Mouse (Mus musculus): ENCODE results near the gene Ntn4. TPM values are rescaled to one million over a fixed set of nuclear protein-coding genes. Genes with fewer than 3 reads are reported as not detected.

Gene Ntn4
- polyA plus RNA-seq, 1 experiment from 2014 or later, result 0.41 TPM

DNA sequence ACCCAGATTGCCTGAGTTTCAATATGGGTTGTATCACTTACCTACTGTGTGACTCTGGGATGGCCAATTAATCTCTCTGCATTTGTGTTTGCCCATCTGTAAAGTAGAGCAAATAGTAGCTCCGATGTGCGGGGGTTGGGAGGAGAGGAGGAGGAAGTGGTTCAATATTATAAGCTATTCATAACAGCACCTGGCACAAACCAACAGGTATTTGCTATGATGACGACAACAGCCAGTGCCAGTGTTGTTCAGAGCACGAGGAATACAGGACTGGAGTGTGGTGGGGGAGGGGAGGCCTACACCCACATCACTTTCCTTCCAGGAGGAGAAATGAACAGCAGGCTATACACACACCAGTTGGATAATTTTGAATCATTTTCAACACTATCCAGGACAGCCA, 119.2 kb downstream of the Ntn4 start:
- Histone ChIP-seq H3K27ac (replicated peaks) (no peak overlapping the region), H3K4me1 (peaks cover 18% of the 10 kb centered on the region), H3K27me3 (replicated peaks; ENCODE audit: low read depth, poor library complexity, severe bottlenecking) (peaks cover 3% of the 10 kb centered on the region), H3K4me3 (no peak overlapping the region), H3K36me3 (replicated peaks) (no peaks in the 10 kb centered on the region), H3K9me3 (no peaks in the 10 kb centered on the region)
- DNase-seq (ENCODE audit: low spot score), result no peak
- 83% methylated on average over 4 of the region's 4 CpGs for WGBS

DNA sequence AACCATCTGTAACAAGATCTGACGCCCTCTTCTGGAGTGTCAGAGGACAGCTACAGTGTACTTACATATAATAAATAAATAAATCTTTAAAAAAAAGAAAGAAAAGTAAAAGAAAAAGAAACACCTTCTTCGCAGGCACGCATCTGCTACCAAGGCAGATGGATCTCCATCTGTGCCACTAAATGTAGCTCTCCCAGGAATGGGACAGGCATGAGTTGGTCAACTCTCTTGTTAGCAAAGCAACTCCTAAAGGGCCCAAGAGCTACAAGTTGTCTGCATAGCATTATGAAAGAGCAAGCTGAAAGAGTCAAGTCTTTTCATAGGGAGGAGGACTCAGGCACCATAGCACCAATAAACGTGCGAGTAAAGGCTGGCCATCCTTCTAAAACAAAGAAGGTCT, 119.9 kb downstream of the Ntn4 start:
- no peak overlapping the region for H3K4me3 ChIP-seq
- H3K4me1 ChIP-seq, result peaks cover 18% of the 10 kb centered on the region
- no peak overlapping the region for H3K27ac ChIP-seq (replicated peaks)
- H3K36me3 ChIP-seq (replicated peaks), result no peaks in the 10 kb centered on the region
- WGBS, result 80% methylated on average over 5 of the region's 5 CpGs
- no peaks in the 10 kb centered on the region for H3K9me3 ChIP-seq
- no peak for DNase-seq (ENCODE audit: low spot score)
- peaks cover 3% of the 10 kb centered on the region for H3K27me3 ChIP-seq (replicated peaks; ENCODE audit: low read depth, poor library complexity, severe bottlenecking)

DNA sequence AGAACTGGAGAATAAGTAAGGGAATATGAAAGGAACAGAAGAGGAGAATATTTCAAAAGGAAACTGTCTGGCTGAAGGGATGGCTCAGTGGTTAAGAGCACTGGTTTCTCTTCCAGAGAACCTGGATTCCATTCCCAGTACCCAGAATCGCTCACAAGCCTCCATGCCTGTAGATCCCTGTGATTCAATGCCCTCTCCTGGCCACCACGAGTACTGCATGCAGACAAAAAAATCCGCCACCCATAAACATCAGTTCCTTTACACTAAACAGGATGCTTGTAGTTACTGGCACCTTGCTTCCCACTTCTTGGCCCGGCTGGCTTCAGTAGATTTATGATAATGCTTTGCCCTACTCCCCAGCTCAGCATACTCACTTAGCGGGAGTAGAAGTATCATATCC, 122.6 kb downstream of the Ntn4 start:
- 36% methylated on average over 5 of the region's 5 CpGs for WGBS
- Histone ChIP-seq H3K27me3 (replicated peaks; ENCODE audit: low read depth, poor library complexity, severe bottlenecking) (no peaks in the 10 kb centered on the region), H3K27ac (replicated peaks) (no peak overlapping the region), H3K4me1 (peaks cover 6% of the 10 kb centered on the region; the same call in 1 of the 2 replicates), H3K9me3 (no peaks in the 10 kb centered on the region), H3K4me3 (no peak overlapping the region), H3K36me3 (replicated peaks) (no peaks in the 10 kb centered on the region)
- peak; percentile 59 for DNase-seq (ENCODE audit: low spot score)

DNA sequence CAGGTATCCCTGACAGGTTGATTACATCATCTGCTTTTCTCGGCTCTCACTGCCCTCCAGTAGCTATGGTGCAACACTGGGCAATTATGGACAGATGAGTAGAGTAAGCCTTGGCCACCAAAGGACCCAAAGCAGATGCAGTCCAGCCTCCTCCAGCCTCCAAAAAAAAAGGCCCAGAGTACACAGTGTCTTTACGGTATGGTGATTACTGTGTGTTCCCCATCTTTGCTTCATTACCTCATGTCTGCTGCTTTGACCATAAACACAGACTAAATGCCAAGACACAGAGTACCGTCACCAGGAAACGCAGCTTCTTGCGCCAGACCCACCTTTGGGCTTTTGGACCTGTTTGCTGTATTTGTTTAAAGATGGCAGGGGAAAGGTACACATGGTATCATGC, 125.7 kb downstream of the Ntn4 start:
- Histone ChIP-seq H3K4me3 (no peak overlapping the region), H3K36me3 (replicated peaks) (no peaks in the 10 kb centered on the region), H3K4me1 (no peaks in the 10 kb centered on the region), H3K27ac (replicated peaks) (no peak overlapping the region), H3K9me3 (no peaks in the 10 kb centered on the region), H3K27me3 (replicated peaks; ENCODE audit: low read depth, poor library complexity, severe bottlenecking) (no peaks in the 10 kb centered on the region)
- DNase-seq (ENCODE audit: low spot score), result no peak
- WGBS, result 91% methylated on average over 5 of the region's 5 CpGs

DNA sequence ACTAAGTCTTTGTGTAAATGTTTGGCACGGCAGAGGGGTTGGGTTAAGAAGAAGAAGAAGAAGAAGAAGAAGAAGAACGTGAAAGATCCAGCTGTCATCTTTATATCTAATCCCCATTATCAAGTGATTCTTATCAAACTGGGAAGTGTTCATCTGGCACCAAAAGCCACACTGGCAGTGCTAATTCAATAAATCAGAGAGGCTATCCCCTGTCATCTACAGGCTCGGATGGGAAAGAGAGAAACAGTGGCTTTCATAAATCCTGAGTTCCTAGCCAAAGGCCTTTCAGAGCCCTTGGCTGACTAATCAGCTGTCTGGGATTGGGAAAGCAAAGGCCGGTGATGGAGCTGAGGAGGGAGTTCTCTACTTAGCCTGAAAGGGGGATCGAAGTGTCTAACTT, 126.8 kb downstream of the Ntn4 start:
- no peaks in the 10 kb centered on the region for H3K27me3 ChIP-seq (replicated peaks; ENCODE audit: low read depth, poor library complexity, severe bottlenecking)
- no peaks in the 10 kb centered on the region for H3K4me1 ChIP-seq
- no peaks in the 10 kb centered on the region for H3K9me3 ChIP-seq
- DNase-seq (ENCODE audit: low spot score), result no peak
- H3K36me3 ChIP-seq (replicated peaks), result no peaks in the 10 kb centered on the region
- H3K27ac ChIP-seq (replicated peaks), result no peak overlapping the region
- WGBS, result 84% methylated on average over 5 of the region's 5 CpGs
- H3K4me3 ChIP-seq, result no peak overlapping the region

DNA sequence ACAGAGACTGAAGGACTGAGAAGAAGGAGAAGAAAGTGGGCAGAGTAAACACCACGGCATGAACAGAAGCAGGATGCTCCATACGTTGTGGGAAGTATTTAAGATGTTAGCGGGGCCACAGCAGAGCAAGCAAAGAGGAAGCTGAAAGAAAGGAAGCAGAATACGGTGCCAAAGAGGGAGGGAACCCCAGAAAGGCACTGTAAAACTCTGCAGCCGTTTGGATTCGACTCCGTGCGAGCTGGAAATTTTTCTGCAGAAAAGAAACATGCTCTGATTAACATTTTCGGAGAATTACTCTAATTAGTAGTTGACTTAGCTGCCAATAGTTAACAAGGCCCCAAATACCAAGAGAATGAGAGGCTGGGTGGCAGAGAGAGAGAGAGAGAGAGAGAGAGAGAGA, 127.7 kb downstream of the Ntn4 start:
- H3K4me1 ChIP-seq, result no peaks in the 10 kb centered on the region
- no peaks in the 10 kb centered on the region for H3K27me3 ChIP-seq (replicated peaks; ENCODE audit: low read depth, poor library complexity, severe bottlenecking)
- H3K4me3 ChIP-seq, result no peak overlapping the region
- H3K36me3 ChIP-seq (replicated peaks), result no peaks in the 10 kb centered on the region
- WGBS, result 73% methylated on average over 9 of the region's 9 CpGs
- no peaks in the 10 kb centered on the region for H3K9me3 ChIP-seq
- no peak overlapping the region for H3K27ac ChIP-seq (replicated peaks)
- no peak for DNase-seq (ENCODE audit: low spot score)

DNA sequence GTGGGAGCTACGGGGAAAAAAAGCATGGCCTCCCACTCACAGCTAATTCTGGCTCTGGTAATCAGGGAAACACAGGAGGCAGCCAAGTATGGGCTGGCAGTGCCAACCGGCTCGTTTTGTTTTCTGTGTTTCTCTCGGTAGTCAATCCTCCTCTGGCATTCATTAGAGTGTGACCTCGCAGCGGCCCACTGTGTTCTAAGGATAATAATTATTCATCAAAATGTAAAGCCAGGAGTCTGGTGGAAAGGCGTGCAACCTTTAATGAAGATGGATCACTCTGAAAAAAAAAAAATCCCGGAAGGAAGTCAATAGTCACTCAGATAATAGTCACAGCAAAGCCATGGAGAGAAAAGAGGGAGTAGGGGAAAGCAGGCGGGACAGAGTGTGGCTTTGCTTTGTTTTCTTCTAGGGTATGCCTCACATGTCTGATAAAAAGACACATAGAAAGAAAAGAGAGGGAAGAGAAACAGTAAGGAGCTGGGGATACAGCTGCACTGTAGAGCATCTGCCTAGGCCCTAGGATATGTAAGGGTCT, 131.5 kb downstream of the Ntn4 start:
- H3K27me3 ChIP-seq (replicated peaks; ENCODE audit: low read depth, poor library complexity, severe bottlenecking), result peaks cover 9% of the 10 kb centered on the region
- H3K36me3 ChIP-seq (replicated peaks), result no peaks in the 10 kb centered on the region
- no peaks in the 10 kb centered on the region for H3K9me3 ChIP-seq
- DNase-seq (ENCODE audit: low spot score), result no peak
- peaks cover 6% of the 10 kb centered on the region for H3K4me1 ChIP-seq
- no peak overlapping the region for H3K4me3 ChIP-seq
- H3K27ac ChIP-seq (replicated peaks), result no peak overlapping the region
- 69% methylated on average over 9 of the region's 9 CpGs for WGBS

DNA sequence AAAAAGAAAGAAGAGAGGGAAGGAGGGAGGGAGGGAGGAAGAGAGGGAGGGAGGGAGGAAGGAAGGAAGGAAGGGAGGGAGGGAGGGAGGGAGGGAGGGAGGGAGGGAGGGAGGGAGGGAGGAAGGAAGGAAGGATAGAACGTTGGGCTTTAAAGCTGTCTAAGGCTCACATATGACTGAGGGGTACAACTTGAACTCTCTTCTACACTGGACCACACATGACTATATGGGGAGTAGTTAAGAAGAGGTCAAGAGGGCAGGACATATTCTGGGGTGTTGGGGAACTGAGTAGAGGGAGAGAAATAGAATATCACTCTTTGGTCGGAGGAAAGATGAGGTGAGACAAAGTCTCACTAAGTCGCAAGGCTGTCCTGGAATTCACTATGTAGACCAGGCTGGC, 132.0 kb downstream of the Ntn4 start:
- Histone ChIP-seq H3K4me1 (peaks cover 11% of the 10 kb centered on the region), H3K4me3 (no peak overlapping the region), H3K27ac (replicated peaks) (no peak overlapping the region), H3K36me3 (replicated peaks) (no peaks in the 10 kb centered on the region), H3K27me3 (replicated peaks; ENCODE audit: low read depth, poor library complexity, severe bottlenecking) (peaks cover 9% of the 10 kb centered on the region), H3K9me3 (no peaks in the 10 kb centered on the region)
- DNase-seq (ENCODE audit: low spot score), result no peak
- WGBS, result 84% methylated on average over 3 of the region's 3 CpGs

DNA sequence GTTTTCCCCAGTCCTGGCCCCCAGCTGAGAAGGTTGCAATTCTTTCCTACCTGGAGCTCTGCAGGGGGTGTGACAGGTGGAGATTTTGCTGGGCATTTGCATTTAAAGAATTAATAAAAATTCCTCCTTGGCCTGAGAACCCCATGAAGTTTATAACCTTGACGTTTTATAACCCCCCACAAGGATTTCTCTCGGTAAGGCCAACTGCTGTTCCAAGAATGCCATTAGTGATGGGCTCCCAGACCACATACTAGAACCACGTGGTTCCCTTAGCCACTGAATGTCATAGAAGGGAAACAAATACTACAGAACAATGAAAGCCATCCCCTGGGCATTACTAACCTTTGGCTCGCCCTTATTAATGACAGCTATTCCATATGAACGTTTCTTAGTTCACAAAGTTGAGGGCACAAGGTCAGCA, 136.3 kb downstream of the Ntn4 start:
- Histone ChIP-seq H3K9me3 (no peaks in the 10 kb centered on the region), H3K4me1 (peaks cover 11% of the 10 kb centered on the region), H3K36me3 (replicated peaks) (no peaks in the 10 kb centered on the region), H3K4me3 (no peak overlapping the region), H3K27ac (replicated peaks) (no peak overlapping the region), H3K27me3 (replicated peaks; ENCODE audit: low read depth, poor library complexity, severe bottlenecking) (peaks cover 9% of the 10 kb centered on the region)
- WGBS, result 25% methylated on average over 5 of the region's 5 CpGs
- DNase-seq (ENCODE audit: low spot score), result no peak

DNA sequence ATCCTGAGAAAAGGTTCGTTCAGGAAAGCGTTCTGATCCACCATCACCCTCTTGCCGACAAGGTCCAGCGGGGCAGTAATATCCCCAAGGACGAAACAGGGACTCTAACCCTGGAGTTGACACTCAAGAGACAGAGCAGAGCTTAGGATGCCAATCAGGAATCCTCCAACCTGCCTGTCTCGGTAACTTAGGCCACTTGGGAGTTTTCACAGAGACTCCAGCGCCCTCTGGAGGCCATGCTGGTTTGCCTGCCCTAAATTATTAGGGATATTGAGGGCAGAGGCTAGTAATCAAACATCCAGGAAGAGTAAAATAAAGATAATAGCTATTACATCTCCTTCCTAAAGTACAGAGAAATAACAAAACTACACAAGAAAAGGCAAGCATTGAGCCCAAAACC, 136.9 kb downstream of the Ntn4 start:
- peak; percentile 61 for DNase-seq (ENCODE audit: low spot score)
- H3K4me1 ChIP-seq, result peaks cover 11% of the 10 kb centered on the region
- no peaks in the 10 kb centered on the region for H3K9me3 ChIP-seq
- 0 out of 2 replicates have a peak overlapping the region, but pooled peaks have one; percentile 1 for H3K27ac ChIP-seq (replicated peaks)
- H3K4me3 ChIP-seq, result no peak overlapping the region
- 39% methylated on average over 7 of the region's 7 CpGs for WGBS
- no peaks in the 10 kb centered on the region for H3K36me3 ChIP-seq (replicated peaks)
- peaks cover 9% of the 10 kb centered on the region for H3K27me3 ChIP-seq (replicated peaks; ENCODE audit: low read depth, poor library complexity, severe bottlenecking)

DNA sequence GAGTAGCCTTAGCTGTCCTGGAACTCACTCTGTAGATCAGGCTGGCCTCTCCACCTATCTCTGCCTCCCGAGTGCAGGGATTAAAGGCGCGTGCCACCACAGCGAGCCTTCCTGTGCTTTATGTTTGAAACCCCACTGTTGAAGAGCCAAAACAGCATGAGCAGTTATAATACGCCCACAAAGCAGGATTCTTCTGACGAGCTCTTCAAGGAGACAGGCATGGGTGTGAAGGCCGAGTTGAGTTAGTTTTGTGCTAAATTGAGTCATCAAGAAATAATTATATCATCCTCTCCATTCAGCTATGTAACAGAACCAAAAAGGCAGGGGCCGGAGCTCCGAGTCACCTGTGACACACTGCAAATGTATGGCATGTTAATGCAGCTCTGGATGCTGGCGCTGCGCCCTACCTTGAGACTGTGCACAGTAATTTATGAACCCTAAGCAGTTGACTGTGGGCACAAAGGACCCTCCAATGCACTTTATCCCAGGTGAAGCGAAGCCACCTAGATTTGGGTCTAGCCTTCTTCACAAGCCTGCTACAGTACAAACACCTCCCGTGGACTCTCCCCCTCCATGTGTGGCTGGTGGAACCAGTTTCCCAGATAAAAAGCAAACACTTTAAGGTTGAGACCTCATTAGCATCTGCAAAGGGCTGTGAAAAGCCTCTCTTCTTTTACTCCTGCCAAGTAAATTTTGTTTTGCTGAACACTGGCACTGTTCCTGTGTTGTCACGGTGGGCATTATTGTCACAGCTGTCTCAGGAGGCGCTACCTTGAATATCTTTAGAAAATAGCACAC, 142.9 kb downstream of the Ntn4 start:
- Histone ChIP-seq H3K4me1 (no peaks in the 10 kb centered on the region), H3K4me3 (no peak overlapping the region), H3K9me3 (no peaks in the 10 kb centered on the region), H3K27ac (replicated peaks) (no peak overlapping the region), H3K27me3 (replicated peaks; ENCODE audit: low read depth, poor library complexity, severe bottlenecking) (no peaks in the 10 kb centered on the region), H3K36me3 (replicated peaks) (no peaks in the 10 kb centered on the region)
- no peak for DNase-seq (ENCODE audit: low spot score)
- 78% methylated on average over 15 of the region's 15 CpGs for WGBS

All from embryonic facial prominence, embryonic 10.5 days (tissue).